Mouse (Mus musculus): Measurements from ENCODE around the gene Tnfsf13b. TPM values are rescaled to one million over a fixed set of nuclear protein-coding genes. Genes with fewer than 3 reads are reported as not detected.

Gene Tnfsf13b
- total RNA-seq (2021) (1 to 10 TPM; 3.2 to 5.1 TPM), polyA plus RNA-seq (2012; rRNA removed) (1.4 TPM in 2 replicates)
- long read RNA-seq, partial matches to known transcripts: 0 of 5 reads
- long read RNA-seq, other reads (novel, unspliced or antisense): 5 of 5 reads

- intact Hi-C loops (cut with DNase I): no loop called here
- peak within 1 kb of the TSS; percentile 22 for H3K9ac ChIP-seq (ENCODE audit: low read depth, low read length)
- WGBS: 64% methylated on average over 16 of the region's 16 CpGs
- H3K27me3 ChIP-seq (ENCODE audit: control insufficient read depth, insufficient read depth, low read length): no peaks in the 10 kb centered on the region
- TF ChIP-seq POLR2A (IDR thresholded peaks at IDR 0.05; ENCODE audit: insufficient read depth, low read depth, low read length): no peak
- TF ChIP-seq CTCF (IDR thresholded peaks at IDR 0.05): no peak
- TF ChIP-seq EP300 (IDR thresholded peaks at IDR 0.05; ENCODE audit: insufficient read depth, low read depth, low read length): no peak
- H3K4me3 ChIP-seq: peak within 1 kb of the TSS; percentile 38
- H3K79me2 ChIP-seq (replicated peaks; ENCODE audit: control insufficient read depth, insufficient read depth, low read length): no peaks in the 10 kb centered on the region
- H3K4me1 ChIP-seq (ENCODE audit: control insufficient read depth, insufficient read depth, low read length): no peaks in the 10 kb centered on the region; the same call in 1 of the 2 replicates
- H3K36me3 ChIP-seq (ENCODE audit: control insufficient read depth, insufficient read depth, low read length): no peaks in the 10 kb centered on the region
- peak in 1 of 2 experiments; percentile 30 for DNase-seq
- no peak within 1 kb of the TSS for H3K27ac ChIP-seq
Observed at GRCm38 (mm10) chr8:10006156-10006985, at the start of gene Tnfsf13b. TSS of gene Tnfsf13b (plus strand) at chr8:10006467.

GRCm38 (mm10) chr8:9958338-9958737 lies 47.9 kb upstream of the Tnfsf13b start:
- H3K4me3 ChIP-seq: no peak overlapping the region
- no peaks in the 10 kb centered on the region for H3K27me3 ChIP-seq (ENCODE audit: control insufficient read depth, insufficient read depth, low read length)
- intact Hi-C loops (cut with DNase I): no loop called here
- TF ChIP-seq CTCF (IDR thresholded peaks at IDR 0.05): no peak
- no peak for TF ChIP-seq EP300 (IDR thresholded peaks at IDR 0.05; ENCODE audit: insufficient read depth, low read depth, low read length)
- no peak for TF ChIP-seq POLR2A (IDR thresholded peaks at IDR 0.05; ENCODE audit: insufficient read depth, low read depth, low read length)
- H3K79me2 ChIP-seq (replicated peaks; ENCODE audit: control insufficient read depth, insufficient read depth, low read length): no peaks in the 10 kb centered on the region
- H3K27ac ChIP-seq: no peak overlapping the region
- WGBS: 63% methylated on average over 4 of the region's 4 CpGs
- H3K36me3 ChIP-seq (ENCODE audit: control insufficient read depth, insufficient read depth, low read length): no peaks in the 10 kb centered on the region
- no peaks in the 10 kb centered on the region for H3K4me1 ChIP-seq (ENCODE audit: control insufficient read depth, insufficient read depth, low read length)
- DNase-seq: no peak
- no peak overlapping the region for H3K9ac ChIP-seq (ENCODE audit: low read depth, low read length)

GRCm38 (mm10) chr8:9959919-9960318 lies 46.3 kb upstream of the Tnfsf13b start:
- TF ChIP-seq EP300 (IDR thresholded peaks at IDR 0.05; ENCODE audit: insufficient read depth, low read depth, low read length) (no peak), CTCF (IDR thresholded peaks at IDR 0.05) (no peak), POLR2A (IDR thresholded peaks at IDR 0.05; ENCODE audit: insufficient read depth, low read depth, low read length) (no peak)
- Histone ChIP-seq H3K9ac (ENCODE audit: low read depth, low read length) (no peak overlapping the region), H3K36me3 (ENCODE audit: control insufficient read depth, insufficient read depth, low read length) (no peaks in the 10 kb centered on the region), H3K27me3 (ENCODE audit: control insufficient read depth, insufficient read depth, low read length) (no peaks in the 10 kb centered on the region), H3K27ac (no peak overlapping the region), H3K4me3 (no peak overlapping the region), H3K4me1 (ENCODE audit: control insufficient read depth, insufficient read depth, low read length) (no peaks in the 10 kb centered on the region), H3K79me2 (replicated peaks; ENCODE audit: control insufficient read depth, insufficient read depth, low read length) (no peaks in the 10 kb centered on the region)
- 84% methylated on average over 2 of the region's 2 CpGs for WGBS
- DNase-seq: no peak
- intact Hi-C loops (cut with DNase I): no loop called here

- Histone ChIP-seq H3K27me3 (ENCODE audit: control insufficient read depth, insufficient read depth, low read length) (no peaks in the 10 kb centered on the region), H3K4me1 (ENCODE audit: control insufficient read depth, insufficient read depth, low read length) (no peaks in the 10 kb centered on the region), H3K27ac (no peak overlapping the region), H3K36me3 (ENCODE audit: control insufficient read depth, insufficient read depth, low read length) (peaks cover 3% of the 10 kb centered on the region; the same call in 1 of the 2 replicates), H3K4me3 (no peak overlapping the region), H3K79me2 (replicated peaks; ENCODE audit: control insufficient read depth, insufficient read depth, low read length) (no peaks in the 10 kb centered on the region), H3K9ac (ENCODE audit: low read depth, low read length) (no peak overlapping the region)
- DNase-seq: no peak
- 94% methylated on average over 9 of the region's 9 CpGs for WGBS
- intact Hi-C loops (cut with DNase I): no loop called here
- no peak for TF ChIP-seq EP300 (IDR thresholded peaks at IDR 0.05; ENCODE audit: insufficient read depth, low read depth, low read length)
- no peak for TF ChIP-seq CTCF (IDR thresholded peaks at IDR 0.05)
- TF ChIP-seq POLR2A (IDR thresholded peaks at IDR 0.05; ENCODE audit: insufficient read depth, low read depth, low read length): no peak
Observed at GRCm38 (mm10) chr8:9971866-9972265, 34.4 kb upstream of the Tnfsf13b start.

- H3K36me3 ChIP-seq (ENCODE audit: control insufficient read depth, insufficient read depth, low read length): peaks cover 3% of the 10 kb centered on the region; the same call in 1 of the 2 replicates
- 31% methylated on average over 5 of the region's 5 CpGs for WGBS
- H3K4me3 ChIP-seq: no peak overlapping the region
- peaks cover 8% of the 10 kb centered on the region for H3K4me1 ChIP-seq (ENCODE audit: control insufficient read depth, insufficient read depth, low read length)
- no peak overlapping the region for H3K9ac ChIP-seq (ENCODE audit: low read depth, low read length)
- TF ChIP-seq EP300 (IDR thresholded peaks at IDR 0.05; ENCODE audit: insufficient read depth, low read depth, low read length) (no peak), POLR2A (IDR thresholded peaks at IDR 0.05; ENCODE audit: insufficient read depth, low read depth, low read length) (no peak), CTCF (IDR thresholded peaks at IDR 0.05) (no peak)
- DNase-seq: no peak
- no peaks in the 10 kb centered on the region for H3K27me3 ChIP-seq (ENCODE audit: control insufficient read depth, insufficient read depth, low read length)
- no peak overlapping the region for H3K27ac ChIP-seq
- intact Hi-C loops (cut with DNase I): loop anchor here (5.0 kb wide), 3 partner anchors 67 to 412 kb away; no protein-coding TSS in a partner anchor
- H3K79me2 ChIP-seq (replicated peaks; ENCODE audit: control insufficient read depth, insufficient read depth, low read length): no peaks in the 10 kb centered on the region
Observed at GRCm38 (mm10) chr8:9975276-9975675, 31.0 kb upstream of the Tnfsf13b start.

Measured in heart, adult 2 months (tissue).